Mouse (Mus musculus): ENCODE results near the gene Prmt8.

The Prmt8 gene

DNA sequence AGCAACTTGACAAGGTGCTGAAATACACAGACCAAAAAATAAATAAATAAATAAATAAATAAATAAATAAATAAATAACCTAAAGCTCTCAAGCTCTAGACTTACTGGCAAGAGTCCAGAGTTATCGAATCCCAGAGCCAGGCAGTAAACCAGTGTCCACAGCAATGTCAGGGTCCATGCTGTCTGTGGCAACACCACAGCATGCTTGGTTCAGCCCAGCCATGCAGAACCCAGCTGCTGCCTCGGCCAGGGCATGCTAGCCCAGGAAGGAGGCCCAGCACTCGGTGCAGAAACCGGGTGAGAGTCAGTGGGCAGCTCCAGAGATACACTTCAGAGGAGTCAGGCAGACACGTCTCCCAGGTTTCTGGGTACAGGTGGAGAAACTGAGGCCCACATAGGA is 29.4 kb downstream of the Prmt8 start:
- peak in 1 of 2 experiments; percentile 12 for DNase-seq

GRCm38 (mm10) chr6:127735130-127735981 is 33.9 kb downstream of the Prmt8 start:
- DNase-seq = no peak

DNA sequence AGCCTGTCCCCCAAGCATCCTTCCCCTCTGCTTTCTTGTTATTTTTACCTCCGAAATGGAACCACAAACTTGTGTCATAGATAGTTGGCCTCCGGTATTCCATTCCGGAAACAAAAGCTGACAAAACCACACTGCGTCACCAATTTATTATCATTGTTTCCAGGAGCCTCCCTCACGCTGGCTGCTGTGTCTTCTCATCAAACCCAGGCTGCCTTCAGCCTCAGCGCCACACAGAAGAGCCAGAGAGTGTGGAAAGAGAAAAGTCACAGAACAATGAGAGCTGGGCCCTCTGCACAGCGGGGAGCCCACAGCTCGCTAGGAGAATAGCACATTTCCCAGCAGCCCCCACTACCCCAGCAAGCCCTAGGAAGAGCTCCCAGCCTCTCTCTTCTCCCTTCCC is 46.1 kb downstream of the Prmt8 start:
- DNase-seq = peak in 1 of 2 experiments; percentile 7

DNA sequence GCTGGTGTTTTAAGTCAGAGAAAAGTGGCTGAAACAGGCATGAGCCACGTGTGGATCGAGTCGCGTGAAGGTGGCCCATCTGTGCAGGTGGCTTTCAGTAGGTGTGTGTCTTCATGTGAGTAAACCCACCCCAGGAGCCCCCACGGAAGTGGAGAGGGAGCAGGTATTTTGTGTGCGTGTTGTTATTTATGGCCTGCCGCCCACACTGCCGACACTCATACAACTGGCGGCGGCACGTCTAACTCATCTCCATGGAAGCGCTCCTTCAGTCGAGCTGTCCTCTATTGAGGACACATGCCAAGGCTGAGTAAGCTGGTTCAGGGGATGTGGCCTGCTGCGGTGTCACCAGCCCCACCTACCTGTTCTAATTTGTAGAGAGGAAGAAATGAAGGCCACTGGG is 49.4 kb downstream of the Prmt8 start:
- DNase-seq = no peak

DNA sequence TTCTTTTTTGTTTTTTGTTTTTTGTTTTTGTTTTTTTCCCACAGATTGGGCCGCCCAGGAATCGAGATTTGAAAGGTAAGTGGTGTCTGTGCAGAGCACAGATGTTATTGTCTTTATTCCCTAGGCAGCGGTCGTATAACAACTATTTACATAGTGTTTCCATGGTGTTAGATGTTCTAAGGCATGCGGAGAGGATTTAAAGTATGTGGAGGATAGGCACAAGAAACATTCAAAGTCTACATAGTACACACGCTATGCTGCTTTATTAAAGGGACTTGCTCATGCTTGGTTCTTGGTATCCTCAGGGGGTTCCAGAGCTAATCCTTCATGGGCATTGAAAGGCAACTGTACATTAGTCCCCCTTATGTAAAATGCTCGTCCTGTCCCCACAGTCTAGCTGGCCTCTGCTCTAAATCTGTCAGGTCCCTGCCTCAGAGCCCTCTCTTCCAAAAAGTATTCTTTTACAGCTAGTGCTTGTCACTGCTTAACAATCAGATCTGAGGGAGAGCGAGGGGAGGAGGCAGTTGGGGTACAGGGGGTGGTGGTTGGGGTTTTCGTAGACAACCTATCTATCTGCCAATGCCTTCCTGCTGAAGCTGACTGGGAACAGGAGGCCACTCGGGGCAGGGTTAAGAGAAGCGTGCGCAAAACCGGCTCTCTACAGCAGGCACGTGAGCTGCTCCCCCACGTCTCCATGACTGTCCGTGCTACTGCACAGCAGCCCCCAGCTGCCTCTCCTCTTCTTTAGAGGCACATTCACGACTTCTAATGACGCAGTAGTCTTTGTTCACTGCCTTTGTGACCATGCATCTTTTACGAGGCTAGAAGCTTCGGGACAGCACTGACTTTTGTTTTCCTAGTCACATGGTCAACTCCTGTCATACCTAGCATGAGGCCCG is 51.8 kb downstream of the Prmt8 start:
- no peak for DNase-seq

GRCm38 (mm10) chr6:127715428-127715827 is 53.8 kb downstream of the Prmt8 start:
- DNase-seq = no peak

GRCm38 (mm10) chr6:127714906-127715305 is 54.4 kb downstream of the Prmt8 start:
- no peak for DNase-seq

DNA sequence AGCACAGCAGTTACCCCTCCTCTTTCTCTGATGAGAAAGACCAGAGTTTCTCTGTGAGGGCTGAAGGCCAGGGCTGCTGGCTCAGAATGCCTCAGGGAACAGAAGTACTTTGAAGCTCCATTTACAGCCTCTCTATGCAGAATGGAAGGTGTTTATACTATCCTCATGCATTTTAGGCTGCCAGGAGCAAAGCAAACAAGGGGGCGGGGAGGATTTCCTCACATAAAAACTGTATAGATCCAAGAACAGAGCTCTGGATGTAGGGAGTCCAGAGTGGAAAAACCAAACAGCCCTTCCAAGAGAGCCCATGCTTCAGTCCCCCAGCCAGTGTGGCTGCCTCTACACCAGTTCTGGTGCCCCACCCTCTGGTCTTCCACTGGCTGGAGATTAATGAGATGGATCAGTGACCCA is 61.0 kb downstream of the Prmt8 start:
- DNase-seq = no peak

DNA sequence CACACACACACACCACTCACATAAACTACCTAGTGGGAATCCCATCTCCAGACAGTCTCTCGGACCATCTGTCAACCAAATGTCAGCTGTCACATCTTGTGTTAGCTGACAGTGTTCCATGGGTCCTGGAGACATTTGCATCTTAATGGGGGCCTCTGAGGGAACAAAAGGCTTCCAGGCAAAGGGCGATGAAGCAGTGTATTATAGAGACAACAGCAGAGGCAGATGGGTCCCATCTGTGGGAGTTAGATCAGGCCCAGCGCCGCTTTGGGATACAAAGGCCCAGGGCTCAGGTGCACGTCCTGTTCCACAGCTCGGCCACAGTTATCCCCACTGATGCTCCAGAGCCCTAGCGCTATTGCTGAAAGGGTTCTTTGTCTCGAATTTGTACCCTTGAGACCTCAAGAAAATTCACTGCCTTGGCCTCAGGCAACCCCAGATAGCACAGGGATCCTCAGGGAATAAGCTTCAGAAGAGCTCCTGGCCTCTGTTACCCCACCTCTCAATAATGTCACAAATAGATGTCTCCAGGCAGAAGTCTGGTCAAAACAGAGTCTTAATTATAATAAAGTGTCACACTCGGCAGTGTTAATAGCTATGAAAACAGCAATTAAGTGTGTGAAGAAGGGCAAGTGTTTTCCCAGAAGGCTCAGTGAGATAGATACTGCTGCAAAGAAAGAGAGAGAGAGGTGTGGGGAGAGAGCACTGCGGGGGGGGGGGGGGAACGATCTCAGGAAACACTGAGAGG is 68.1 kb downstream of the Prmt8 start:
- no peak for DNase-seq

DNA sequence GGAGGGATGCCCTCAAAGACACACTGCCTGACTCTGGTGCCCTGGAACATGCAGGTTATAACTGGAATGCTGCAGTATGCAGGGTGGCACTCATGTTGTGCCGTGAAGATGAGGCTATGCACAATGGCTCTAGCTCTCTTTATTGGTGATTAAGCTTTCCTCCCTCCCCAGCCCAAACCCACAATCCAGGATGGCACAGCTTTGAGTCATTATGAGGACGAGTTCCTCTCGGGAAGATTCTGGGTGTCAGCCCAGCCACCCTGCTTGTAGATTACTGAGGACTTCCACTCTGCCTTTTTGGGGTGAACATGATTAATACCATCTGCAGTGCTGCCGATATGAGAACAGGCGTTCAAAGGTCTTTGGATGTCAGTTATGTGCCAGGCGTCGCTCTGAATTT is 75.6 kb downstream of the Prmt8 start:
- DNase-seq = no peak

DNA sequence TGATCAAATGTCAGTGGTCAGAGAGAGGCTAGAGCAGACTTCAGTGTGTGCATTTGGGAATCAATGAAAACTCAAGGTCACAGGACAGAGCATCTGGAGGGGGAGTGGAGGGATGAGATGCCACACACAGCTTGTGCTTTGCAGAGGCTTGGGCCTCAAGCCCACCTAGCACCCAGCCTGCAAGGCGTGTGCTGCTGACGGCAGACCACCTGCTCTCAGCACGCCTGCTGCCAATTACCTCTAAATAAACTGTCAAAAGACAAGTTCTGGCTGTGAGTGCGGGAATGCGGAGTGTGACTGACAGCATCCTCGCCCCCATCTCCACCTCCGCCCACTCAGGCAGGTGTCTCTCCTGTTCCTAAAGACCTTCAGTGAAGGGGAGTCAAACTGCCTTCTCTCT is 77.0 kb downstream of the Prmt8 start:
- no peak for DNase-seq

GRCm38 (mm10) chr6:127687181-127687860 is 82.0 kb downstream of the Prmt8 start:
- no peak for DNase-seq

GRCm38 (mm10) chr6:127684981-127685380 is 84.3 kb downstream of the Prmt8 start:
- peak in 1 of 2 experiments; percentile 11 for DNase-seq

DNA sequence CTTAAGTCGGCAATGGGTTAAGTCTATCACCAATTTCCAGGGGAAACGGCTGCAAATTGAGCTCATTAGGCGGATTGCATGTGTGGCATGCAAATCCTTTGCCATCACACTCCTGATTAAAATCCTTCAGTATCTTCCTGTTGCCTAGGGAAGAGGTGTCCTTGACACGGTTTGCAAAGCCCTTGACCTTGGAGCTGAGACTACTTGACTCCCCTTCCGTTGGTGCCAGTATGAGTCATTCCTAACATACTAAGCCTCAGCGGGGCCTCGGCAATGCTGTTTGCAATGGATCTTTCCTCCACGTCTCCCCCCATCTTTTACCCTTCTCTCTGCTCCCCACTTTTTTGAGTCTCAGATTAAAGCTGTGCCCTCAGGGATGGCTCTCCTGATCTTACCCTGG is 85.7 kb downstream of the Prmt8 start:
- DNase-seq = peak; percentile 41 to 59

DNA sequence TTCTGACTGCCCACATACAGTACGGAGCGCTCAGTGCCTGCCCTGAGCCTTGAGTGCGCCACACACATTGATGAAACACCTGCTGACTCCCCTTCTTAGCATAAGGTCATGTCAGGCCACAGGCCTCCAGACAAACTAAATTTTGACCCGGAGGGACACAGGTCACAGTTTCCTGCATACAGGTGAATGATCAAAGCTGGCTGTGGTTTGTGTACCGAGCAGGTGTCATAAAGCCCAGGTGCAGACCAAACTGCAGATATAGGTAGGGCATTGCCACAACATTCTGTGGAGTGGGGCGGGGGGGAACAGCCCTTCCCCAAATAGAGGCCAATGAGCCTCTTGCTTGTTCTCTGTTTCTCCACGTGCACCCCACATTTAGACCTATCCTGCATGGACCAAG is 88.5 kb downstream of the Prmt8 start:
- DNase-seq = no peak

GRCm38 (mm10) chr6:127678998-127679397 is 90.3 kb downstream of the Prmt8 start:
- DNase-seq = no peak

DNA sequence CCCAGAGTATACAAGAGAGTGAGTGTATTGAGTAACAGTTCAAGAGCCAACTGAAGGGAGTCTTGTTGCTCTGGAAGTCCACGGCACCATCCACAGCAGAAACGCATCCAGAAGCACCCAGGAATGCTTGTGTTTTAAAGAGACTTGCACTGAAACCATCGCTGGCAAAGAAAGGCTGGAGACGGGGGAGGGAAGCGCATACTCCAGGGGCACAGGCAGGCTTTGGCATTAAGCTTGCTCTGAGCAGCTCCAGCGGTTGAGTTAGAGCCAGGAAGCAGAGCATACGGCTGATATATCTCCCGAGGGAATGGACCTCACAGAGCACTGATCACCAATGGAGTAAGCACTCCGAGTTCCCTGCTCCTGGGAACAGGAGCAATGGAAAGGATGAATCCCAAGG is 91.0 kb downstream of the Prmt8 start:
- no peak for DNase-seq

DNA sequence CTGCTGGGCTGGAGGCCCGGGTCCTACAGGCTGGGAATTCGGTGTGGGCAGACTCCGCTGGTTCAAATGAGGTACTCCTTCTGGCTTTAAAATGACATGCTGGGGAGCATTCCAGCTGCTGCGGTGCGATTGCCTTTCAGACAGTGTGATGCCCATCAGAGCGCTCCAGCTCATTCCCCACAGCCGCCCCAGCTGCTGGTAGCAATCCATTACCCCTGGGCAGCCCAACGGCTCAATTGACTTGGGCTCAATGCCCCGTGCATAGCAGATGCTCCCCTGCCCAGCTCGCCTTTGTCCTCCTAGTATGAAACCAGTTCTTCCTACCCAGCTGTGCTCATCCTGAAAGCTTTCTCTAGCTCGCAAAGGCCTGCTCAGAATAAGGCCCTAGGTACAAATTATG is 92.4 kb downstream of the Prmt8 start:
- DNase-seq = no peak

- DNase-seq = no peak
These were observed 97.2 kb downstream of the Prmt8 start for GRCm38 (mm10) chr6:127672071-127672470.

DNA sequence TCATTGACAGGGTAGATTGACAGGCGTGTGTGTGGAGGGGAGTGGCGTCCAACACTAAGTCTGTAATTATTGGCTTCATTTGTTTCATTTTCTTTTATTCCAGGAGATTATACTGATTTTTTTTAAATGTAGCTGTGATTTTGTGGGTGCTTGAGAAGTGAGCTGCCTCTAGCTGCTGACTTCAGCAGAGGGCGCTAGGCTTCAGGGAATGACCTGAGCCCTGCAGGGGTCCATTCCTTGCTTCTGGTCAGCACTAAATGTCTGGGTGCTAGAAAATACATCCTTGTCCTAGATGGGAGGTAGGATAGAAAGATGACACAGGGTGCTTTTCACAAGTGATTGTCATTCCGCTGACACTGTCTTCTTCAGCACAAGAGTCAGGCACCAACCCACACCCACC is 99.2 kb downstream of the Prmt8 start:
- DNase-seq = no peak

- no peak for DNase-seq
These were observed 100.0 kb downstream of the Prmt8 start for GRCm38 (mm10) chr6:127669313-127669712.

DNA sequence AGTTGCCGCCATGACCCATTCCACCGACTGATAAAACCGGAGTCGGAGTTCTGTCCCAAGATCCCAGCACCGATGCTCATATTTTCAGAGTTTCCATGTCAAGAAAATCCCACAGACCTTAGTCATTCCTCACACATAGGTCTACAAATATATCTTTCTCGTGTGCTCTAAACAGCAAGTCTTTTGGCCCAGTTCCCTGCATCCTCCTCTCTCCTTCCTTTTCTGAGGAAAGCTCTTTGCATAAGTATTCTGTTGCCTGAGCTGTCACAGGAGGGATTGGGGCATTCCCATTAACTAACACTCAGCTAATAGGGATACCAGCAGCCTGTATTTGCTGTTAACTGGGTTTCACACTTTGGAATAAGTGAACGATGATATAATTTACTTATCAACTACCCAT is 106.0 kb downstream of the Prmt8 start:
- no peak for DNase-seq

Measured in lung, postnatal 4 days (tissue).